Mouse (Mus musculus) A20 (cell line): ENCODE measurements at regions not wholly inside any gene's neighbourhood (a gene's known extent, or its start where the extent isn't known, plus 50 kb on each side); places are given as distances from the start of the nearest gene placed in this dataset.
"Not testable (repeated sequence)": the region's sequence is repeated elsewhere in the genome, so short reads cannot be mapped to it uniquely, and the experiment has no call there.

Experiments
- DNase-seq: peaks from one replicate; pipeline ENCODE4 v3.0.0-alpha.2; 2011; ENCODE audit warnings: low read depth, low spot score

GRCm38 (mm10) chr14:18511094-18511493 is 179.4 kb upstream of the Ube2e1 start:
- peak; percentile 15 for DNase-seq

GRCm38 (mm10) chr14:18508359-18508647 is 176.6 kb upstream of the Ube2e1 start:
- DNase-seq, result no peak

GRCm38 (mm10) chr14:18507582-18508358 is 176.1 kb upstream of the Ube2e1 start:
- DNase-seq, result no peak

- DNase-seq, result no peak
Measured at GRCm38 (mm10) chr14:18506168-18506567, 174.5 kb upstream of the Ube2e1 start.

DNA sequence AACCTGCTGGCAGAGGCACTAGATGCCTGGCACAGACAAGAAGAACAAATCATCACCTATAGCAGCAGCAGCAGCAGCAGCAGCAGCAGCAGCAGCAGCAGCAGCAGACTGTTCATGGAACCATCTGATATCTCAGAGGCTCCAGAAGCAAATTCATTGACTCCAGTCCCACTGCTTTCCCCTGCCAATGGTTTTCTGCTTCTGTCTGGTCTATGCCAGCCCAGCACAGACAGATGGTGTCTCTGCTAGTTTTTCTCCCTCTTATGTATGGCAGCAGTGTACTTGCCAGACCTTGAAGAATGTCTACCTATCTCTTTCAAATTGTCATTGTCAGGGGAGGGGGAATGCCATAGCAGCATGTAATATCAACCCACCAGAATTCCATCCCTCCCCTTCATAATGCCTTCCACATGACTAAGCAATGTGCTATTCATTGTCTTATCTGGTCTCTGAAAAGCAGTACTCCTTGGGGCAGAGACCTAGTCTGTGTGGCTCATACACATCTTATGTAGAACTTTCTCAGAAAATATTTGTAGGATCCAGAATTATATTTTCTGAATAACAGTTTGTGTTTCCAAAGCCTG is 168.7 kb upstream of the Ube2e1 start:
- DNase-seq, result no peak

- DNase-seq, result no peak
Measured at GRCm38 (mm10) chr14:18494048-18494447, 162.4 kb upstream of the Ube2e1 start.

DNA sequence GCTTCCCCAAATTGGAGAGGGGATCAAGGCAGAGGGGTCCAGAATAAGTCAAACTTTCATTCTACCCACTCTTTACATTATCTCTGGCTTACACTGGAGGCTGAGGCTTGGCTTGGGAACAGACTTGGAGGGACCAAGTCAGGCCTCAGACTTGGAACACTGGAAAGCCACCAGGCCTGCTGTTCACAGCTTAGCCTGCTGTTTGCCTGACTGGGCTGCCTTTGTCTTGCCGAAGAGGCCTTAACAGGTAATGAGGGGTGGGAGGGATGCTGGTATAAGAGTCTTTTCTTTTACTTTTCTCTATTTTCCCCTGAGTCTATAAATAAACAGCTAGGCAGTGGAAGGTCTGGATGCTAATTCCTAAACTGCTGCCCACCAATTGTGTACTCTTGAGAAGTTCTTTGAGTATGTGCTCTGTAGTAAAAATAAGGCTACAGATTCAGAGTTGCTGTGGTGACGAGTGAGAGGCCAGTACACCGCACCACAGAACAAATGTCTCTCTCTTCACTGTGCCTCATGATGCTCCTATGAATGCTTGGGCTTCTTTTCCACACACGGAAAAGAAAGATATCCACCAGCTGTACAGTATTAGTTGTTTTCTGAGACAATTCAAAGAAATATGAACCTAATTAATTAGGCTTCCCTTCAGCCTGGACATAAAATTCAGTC is 154.6 kb upstream of the Ube2e1 start:
- no peak for DNase-seq

GRCm38 (mm10) chr14:18485526-18485925 is 153.9 kb upstream of the Ube2e1 start:
- DNase-seq, result no peak

GRCm38 (mm10) chr14:18476795-18477320 is 145.2 kb upstream of the Ube2e1 start:
- no peak for DNase-seq

GRCm38 (mm10) chr14:18468611-18469010 is 137.0 kb upstream of the Ube2e1 start:
- no peak for DNase-seq

DNA sequence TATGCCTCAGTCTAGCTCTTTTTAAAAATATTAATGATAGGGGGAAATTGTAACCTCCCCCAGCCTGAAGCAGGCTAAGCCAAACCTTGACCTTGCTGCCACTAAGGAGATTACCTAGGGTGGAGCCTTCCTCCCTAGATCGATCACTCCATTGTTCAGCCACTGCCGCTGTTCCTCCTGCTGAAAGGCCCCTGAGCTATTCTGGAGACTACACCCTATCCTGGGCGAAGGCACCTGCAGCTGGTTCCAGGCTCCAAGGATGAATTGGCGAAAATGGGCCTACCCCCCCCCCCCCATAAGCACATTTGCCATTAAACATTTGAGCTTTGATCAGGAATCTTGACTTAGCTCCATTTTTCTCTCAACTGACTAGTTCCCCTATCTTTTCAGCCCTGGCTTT is 135.2 kb upstream of the Ube2e1 start:
- DNase-seq, result not testable (repeated sequence)

DNA sequence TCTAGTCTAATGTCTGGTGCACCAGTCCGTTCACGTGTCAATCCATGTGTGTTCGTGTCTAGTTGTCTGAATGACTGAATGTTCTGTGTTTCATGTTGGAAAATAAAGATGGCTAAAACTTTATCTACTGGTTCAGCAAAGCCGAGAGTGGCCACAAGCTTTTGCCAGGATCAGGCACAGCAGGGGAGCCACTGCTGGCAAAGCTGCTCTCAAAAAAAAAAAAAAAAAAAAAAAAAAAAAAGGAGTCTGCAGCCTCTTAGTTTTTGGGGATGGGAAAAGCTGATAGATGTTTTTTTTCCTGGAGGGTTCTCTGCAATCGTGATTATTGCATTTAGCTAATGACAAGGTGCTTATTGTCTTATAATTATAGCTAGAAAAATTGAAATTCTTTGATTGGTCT is 132.5 kb upstream of the Ube2e1 start:
- not testable (repeated sequence) for DNase-seq

DNA sequence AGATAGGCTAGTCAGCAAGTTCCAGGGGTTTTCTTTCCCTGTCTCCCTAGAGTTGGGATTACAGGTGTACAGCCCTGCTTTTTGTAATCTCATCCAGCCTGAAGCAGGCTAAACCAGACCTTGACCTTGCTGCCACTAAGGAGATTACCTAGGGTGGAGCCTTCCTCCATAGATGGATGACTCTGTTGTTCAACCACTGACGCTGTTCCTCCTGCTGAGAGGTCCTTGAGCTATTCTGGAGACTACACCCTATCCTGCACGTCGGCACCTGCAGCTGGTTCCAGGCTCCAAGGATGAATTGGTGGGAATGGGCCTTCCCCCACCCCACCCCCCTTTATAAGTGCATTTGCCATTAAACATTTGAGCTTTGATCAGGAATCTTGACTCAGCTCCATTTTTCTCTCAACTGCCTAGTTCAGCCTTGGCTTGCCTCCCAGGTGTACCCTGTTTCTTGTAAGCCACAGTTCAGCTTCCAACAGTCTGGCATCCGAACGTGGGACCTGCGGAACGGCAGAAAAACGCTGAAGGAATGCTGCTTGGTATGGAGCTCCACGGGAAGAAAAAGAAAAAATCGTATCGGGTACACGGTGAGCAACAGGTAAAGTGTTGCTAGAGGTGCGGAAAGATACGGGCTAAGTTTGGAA is 131.7 kb upstream of the Ube2e1 start:
- no peak for DNase-seq

- DNase-seq, result no peak
Measured at GRCm38 (mm10) chr14:18462381-18462780, 130.7 kb upstream of the Ube2e1 start.

DNA sequence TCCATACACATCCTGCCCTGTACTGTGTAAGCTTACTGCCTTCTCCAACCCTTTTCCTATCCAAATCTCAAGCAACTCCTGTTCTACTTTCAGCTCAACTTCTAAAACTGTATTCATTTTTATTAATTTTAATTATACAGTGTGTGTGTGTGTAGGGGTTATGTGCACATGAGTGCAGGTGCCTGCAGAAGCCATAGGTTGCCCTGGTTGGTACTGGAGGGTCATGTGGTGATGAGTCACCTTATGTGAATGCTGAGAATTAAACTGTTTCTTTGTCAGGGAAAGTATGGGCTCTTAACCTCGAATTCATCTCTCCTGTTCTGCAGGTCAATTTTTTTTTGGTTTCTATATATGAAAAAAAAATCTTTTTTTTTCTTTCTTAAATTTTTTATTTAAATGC is 117.0 kb upstream of the Ube2e1 start:
- no peak for DNase-seq

GRCm38 (mm10) chr14:18444492-18444891 is 112.8 kb upstream of the Ube2e1 start:
- no peak for DNase-seq

DNA sequence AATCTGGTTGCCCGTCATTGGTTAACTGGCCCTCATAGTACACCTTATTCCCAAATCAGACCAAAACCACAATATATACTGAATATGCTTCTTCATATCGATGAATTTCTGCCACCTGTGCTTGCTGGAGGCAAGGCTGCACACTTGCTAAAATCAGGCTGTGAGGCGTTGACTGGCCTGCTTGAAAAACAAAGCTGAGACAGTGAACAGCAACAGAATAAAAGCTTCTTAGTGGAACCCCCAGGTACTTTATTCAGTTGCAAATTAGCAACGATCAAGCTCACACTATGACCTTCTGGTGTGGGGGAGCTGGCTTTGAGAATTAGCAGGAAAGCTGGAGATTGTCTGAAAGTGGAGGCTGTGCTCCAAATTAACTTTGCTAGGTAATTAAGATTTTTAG is 97.3 kb upstream of the Ube2e1 start:
- not testable (repeated sequence) for DNase-seq

DNA sequence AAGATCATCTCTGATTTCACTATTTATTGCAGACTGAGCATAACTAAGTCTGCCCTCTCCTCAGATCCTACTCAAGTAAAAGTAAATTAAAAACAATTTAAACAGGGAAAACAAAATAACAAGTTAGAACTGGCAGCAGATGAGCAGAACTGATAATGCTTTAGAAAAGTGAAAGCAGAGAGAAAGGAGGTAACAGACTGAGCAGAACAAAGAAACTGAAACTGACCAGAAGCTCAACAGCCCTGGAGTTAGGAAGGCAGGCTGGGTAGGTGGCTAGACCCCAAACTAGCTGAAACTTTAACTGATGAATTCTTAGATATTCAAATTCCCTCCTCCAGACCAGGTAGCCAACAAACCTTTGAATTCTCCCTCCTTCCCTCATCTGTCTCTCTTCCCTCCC is 94.2 kb upstream of the Ube2e1 start:
- DNase-seq, result no peak

DNA sequence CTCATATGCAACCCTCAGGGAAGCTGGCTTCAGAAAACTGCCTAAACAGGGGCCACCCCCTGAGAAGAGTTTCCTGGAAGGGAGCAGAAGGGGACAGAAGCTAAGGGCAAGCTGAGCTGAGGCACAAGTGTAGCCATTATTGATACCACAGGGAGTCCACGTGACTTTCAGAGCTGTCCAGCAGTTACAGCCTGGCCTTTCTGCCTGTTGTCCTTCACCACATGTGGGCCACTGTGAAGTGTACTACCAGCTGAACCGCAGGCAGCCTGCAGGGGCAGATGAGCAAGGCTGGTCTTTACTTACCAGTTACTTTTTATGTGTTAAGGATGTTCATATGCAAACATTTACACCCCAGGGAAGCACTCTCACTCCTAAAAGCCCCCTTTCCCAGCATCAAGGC is 85.2 kb upstream of the Ube2e1 start:
- DNase-seq, result no peak

- DNase-seq, result no peak
Measured at GRCm38 (mm10) chr14:18416319-18416718, 84.7 kb upstream of the Ube2e1 start.

DNA sequence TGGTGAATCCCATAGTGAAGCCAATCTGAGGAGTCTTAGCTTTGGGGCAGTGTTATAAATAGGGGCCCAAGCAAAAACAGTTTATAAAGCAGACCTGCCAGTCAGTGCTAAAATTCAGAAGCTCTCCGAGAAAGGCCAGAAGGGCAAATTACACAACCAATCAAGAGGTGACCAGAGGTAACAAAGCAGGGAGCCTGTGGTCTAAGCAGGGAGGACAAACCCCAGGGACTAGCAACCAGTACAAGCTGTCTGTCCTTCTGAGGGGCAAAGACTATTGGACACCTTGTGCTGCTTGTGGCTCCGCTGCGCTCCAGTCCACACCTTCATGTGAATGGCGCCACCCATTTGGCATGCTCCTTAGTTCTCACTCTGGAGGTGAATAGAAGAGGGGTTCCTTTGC is 67.3 kb upstream of the Ube2e1 start:
- DNase-seq, result no peak

DNA sequence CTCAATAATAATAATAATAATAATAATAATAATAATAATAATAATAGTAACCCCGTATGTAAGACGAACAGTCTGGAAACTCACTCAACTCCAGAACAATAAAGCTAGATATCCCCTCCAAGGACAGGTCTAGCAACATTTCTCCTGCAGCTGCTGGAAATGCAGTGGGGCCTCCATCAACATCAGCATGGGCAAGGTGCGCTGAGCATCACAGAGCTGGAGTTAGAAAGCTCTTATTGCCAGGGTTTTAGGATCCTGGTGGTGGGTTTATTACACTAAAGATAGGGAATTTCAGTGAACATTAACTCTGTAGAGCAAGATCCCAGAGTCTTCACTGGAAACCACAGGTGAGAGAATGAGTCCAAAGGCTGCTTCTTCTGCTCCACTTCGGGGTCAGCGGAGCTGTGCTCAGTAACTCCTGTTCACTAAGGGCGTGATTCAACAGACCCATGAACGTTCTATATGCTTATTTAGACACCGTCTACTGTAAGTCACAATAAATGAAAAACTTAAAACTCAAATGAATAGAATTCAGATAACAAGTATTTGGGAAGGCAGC is 64.6 kb upstream of the Ube2e1 start:
- DNase-seq, result no peak
